Mouse (Mus musculus): ENCODE data around the gene Txn2.

Gene Txn2

DNA sequence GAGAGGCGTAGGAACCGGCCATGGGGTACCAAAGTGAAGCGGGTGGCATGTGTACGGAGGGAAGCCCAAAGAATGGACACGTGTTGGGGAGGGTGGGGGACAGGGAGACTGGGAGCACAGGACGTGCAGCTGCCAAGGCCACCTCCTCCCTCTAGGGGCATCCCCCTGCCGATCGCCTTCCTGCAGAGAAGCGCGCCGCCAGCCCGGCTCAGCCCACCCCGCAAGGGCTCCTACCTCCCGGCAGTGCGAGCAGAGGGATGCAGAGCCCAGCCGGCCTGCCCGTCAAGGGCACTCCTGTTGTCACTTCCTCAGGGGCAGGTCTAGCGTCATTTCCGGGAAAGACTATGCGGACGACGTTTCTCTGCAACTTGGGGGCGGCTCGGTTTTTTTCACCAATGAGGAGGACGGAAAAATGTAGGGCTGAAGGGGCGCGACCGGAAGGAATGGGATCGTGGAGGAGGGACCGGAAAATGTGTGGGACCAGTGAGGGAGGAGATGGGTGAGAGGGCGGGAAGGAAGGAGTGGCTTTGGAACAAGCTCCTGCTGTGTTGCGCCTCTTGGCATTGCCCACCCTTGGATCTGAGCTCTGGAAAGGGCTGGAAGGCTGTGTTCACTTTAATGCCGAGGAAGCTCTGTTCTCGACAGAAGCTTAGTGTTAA, at the start of gene Txn2:
Txn2 (minus strand) TSS at position 334 of the 659 bp plus-strand sequence.
- DNase-seq (ENCODE audit: low spot score): peak; percentile 98

DNA sequence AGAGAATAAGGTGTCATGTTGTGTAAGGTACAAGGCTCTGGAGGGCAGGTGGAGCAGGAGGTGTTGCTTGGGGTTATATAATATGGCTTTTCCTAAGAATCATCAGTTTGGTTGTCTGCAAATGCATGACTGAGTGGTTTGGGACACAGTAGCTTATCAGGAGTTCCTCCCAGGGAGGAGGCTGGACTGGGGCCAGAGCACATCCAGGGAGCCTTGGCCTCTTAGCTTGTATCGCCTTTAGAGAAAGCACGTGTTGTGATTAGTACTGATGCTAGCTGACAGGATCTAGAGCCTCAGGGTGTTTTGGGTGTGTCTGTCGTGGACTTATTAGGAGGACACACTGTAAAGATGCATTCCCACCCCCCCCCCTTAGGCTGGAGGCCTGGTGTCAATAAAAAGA, 48.9 kb upstream of the Txn2 start:
- no peak for DNase-seq (ENCODE audit: low spot score)

DNA sequence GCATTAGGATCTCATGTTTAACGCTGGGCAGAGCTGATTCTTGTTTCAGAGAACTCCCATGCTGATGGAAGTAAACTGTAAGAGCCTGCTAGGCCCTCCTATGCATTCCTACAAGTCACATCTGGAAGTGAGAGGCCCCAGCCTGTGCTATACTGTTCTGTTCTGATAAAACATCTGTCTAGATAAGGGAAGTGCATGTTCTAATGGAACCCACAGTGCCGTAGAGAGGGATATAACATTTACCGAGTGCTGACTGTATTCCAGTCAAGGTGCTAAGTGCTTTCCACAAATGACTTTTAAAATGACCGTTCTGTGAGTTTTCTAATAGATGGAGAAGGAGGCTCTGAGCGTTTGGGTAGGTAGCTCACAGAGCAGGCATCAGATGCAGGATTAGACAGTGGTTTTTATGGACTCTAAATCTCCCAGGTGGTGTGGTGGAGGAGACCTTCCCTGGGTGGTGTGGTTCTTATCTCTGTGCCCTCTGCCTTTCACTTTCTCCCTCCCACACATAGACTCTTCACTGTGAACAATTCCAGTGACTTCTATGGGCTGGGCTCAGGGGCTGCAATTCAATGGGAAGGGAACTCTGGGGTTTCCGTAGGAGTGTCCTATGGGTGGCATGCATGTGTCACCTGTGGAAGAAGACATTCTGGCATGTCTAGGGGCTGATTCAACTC, 45.5 kb upstream of the Txn2 start:
- no peak for DNase-seq (ENCODE audit: low spot score)

DNA sequence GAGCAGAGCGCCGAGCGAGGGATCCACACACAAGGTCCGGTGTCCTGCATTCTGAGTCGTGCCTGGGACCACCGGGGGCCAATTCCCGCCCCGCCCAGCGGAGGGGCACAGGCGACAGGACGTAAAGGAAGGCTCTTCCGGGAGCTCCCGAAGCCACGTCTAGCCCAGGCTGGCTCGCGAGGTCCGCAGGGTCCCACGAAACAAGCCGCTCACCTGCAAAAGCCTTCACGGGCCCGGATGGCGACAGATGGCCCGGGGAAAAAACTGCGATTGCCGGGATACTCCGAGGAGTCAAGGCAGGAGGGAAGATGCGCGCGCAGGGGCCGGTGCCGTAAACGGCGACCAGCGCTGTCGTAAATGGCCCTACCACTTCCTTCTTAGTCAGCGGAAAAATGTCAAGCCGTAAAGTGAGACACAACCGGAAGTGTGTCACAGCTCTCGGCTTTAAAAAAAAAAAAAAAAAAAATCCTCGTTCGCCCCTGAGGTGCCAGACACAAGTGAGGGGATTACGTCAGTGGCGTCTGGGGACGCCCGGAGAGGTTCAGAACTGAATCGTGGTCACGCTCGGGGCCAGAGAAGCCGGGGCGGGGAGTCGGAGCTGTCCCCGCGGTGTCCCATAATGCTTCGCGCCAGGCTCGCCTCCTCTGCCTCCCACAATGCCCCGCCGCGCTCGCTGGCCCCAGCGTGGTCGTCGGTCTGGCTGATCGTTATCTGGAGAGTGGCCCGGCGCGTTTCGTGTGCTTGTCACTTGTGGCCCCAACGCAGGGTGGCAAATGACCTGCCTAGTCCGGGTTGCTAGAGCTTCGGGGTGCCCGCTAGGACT, 41.9 kb upstream of the Txn2 start, which contains the start of gene Eif3d:
Eif3d (minus strand) TSS at position 344 of the 823 bp plus-strand sequence.
- DNase-seq (ENCODE audit: low spot score): peak; percentile 97

DNA sequence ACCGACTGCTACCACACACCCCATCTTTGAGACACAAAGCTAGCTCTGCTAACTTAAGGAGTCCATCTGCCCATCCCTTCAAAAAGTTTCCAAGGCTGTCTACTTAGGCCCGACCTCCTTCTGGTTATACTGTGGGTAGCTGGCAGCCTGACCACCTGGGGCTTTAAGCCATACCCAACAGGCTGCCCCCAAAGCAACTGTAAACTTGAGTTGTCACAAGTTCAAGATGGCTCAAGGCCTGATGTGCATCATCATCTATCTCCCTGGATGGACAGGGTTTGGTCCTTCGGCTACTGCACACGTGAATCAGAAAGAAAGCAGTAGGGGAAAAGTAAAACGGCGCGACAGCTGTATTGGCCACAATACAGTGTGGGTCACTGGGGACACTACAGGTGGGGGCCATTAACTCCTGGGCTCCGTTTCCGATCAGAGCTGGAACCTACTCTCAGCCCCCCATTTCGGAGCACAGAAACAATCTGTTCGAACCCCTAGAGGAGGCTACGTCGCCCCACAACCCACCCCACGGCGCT, 41.2 kb upstream of the Txn2 start:
- DNase-seq (ENCODE audit: low spot score): no peak

DNA sequence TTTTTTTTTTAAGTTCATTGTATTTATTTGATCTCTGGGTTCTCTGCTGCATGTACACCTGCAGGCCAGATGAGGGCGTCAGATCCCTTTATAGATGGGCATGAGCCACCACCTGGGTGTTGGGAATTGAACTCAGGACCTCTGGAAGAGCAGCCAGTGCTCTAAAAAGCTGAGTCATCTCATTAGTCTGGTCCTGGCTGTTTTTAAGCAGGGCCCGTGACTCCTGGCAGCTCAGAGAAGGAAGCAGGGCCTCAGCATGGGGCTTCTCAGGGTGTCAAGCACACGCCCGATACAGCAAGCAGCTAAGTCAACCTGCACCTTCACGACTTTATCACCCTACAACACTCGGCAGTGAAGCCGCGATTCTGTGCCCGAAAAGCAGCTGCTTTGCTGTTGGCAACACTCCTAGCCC, 36.3 kb upstream of the Txn2 start:
- DNase-seq (ENCODE audit: low spot score): no peak

DNA sequence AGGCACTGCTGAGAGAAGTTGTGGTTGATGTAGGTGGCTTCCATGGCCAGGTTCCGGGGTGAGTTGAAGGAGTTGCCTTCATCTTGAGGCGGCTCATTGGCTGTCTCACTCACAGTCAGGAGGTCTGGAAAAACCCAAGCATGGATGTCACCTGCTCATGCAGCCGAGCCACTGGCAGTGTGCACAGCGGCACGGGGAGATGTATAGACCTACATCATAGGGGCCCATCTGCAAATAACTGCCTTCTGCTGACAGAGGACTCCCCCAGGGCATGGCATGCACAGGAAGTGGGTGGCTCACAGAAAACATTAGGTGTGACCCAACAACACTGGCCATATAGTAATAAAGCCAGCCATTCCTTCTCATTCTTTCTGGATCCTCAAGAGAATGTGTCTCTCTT, 33.6 kb upstream of the Txn2 start:
- no peak for DNase-seq (ENCODE audit: low spot score)

DNA sequence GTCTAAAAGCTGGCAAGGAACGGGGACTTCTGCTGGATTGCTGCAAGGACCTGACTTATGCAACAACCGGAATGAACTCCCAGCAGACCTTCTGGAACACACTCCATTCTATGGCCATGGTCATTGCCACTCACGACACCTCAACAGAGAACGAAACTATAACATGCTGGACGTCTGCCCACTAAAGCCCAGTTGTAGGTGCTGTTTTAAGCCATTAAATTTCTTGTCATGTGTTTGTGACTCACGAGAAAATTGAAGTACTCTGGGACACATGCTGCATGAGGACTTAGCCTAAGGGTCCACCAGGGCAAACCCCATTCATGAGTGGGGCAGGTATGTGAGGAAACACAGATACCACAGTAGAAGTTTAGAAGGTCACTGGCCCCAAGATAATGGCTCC, 31.9 kb upstream of the Txn2 start:
- no peak for DNase-seq (ENCODE audit: low spot score)

DNA sequence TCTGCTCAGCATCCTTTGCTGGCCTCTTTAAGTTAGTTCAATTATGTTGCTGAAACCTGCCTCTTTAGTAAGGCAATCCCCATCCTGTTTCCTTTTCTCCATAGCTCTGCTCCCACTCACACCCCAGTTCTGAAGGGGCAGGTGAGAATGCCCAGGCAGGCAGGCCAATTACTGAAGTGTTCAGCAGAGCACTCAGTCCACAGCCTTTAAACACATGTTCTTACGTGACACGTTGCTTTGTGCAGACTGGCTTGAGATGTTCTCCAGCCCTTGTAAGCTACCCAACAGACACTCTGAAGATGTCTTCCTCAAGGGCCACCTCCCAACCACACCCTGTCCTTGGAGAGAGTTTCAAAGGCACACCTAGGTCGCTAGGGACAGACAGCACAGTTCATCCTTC, 29.3 kb upstream of the Txn2 start:
- no peak for DNase-seq (ENCODE audit: low spot score)

DNA sequence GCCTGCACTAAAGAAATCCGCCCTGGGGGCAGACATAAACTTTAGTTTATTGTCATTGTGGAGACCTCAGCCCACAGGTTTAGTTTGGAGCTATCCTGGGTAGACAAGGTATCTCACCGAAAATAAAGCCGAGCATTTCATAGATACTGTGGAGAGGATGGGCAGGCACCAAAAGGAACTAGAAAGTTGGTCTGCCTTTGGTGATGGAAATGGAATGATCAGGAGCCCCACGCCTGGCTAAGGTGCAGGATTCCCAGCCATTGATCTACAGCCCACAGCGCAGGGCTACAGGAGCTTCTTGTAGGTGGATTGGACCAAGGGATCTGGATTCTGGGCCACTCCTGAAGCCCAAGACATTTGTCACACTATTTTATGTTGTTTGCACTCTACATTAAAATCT, 28.8 kb upstream of the Txn2 start:
- DNase-seq (ENCODE audit: low spot score): no peak

DNA sequence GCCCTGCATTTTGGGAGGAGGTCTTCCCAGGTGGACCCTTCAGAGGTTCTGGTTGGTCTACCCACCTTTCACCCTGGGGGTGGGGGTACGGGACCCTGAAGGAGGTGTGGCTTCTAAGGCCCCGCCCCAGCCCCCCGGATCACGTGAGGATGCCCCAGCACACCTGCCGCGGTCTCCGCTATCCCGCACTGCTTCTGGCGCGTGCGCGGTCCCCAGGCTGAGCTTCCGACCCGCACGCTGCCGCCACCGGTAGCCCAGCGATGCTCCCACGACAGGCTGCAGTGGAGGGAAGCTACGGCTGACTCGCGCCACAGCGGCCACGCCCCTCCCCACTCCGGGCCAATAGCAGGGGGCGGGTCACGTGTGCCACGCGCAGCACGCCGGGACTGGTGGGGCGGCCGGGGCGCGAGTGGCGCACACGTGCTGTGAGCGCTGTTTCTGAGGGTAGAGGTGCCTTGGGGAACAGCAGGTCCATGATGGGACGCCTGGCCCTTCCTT, 27.6 kb upstream of the Txn2 start, which contains the start of gene Foxred2:
Foxred2 (minus strand) TSS at position 319 of the 498 bp plus-strand sequence.
- peak; percentile 83 for DNase-seq (ENCODE audit: low spot score)

DNA sequence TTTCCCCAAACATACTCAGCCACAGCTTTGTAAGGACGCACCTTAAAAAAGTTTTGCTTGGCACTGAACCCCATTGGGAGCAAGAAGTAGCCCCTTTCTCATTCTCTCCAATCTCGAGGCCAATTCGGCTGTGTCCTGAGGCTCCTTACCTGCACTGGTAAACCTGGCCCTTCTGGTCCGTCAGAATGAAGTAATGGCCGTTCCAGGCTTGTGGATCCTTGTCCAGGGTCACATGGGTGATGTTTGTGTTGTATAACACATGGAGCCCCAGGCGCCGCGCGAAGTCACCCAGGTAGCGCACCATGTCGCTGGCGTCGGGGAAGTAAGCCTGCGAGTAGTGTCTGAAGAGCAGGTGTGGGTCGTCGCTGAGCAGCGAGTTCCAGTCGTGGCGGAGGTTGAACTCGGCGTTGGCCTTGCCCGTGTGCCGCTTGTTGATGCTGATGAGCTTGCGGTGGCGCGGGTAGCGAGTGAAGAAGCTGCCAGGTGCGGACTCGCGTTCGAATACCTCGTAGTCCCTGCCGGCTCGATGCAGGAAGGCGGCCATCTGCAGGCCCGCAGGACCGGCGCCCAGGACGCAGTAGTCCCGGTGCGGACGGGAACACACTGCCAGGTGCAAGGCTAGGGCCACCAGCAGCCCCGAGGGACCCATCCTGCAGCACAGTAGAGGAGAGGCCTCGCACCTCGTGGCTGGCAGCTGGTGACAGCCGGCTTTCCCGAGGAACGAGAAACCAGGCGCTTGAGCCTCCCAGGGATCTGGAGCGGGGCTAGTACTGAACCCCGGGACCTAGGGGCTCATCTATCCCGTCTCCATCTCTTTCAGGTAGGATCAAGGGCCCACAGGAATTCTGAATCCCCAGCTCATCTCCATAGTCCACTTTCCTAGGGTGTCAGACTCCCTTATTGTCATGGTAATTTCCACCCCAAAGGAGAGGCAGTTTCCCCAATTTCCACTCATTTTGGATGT, 26.9 kb upstream of the Txn2 start:
- no peak for DNase-seq (ENCODE audit: low spot score)

DNA sequence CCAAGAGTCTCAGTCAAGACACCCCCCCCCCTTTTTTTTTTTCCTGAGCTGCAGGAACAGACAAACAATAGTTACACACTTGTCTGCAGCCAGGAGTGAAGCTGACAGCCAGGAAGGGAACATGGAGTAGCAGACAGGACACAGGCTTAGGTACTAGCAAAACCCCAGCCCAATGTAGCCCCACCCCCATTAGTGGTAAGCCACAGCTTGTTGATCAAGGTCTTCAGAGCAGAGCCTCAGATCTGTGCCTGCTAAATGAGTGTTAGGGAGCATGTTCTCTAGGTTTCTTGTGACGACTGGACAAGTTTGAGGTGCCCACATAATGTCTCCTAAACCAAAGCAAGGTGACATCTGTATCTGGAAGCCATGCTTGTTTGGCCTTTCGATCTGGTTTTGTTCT, 25.6 kb upstream of the Txn2 start:
- no peak for DNase-seq (ENCODE audit: low spot score)

DNA sequence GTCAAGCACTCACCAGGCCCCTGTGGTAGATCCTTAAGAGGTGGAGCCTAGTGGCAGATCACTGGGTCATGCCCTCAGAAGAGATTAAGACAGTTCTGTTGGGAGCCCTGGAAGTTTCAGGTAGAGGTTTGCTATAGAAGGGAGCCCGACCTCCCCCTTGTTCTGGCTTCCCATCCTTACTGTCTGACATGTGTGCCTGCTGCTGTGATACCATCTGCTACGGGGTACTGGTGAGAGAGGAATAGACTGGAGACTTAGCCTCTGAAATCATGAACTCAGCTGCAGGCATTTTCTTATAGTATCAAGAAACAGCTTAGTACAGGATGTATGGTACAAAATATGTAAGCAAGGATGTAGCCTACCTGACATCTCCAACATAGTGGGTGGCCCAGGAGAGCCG, 24.1 kb upstream of the Txn2 start:
- DNase-seq (ENCODE audit: low spot score): no peak

DNA sequence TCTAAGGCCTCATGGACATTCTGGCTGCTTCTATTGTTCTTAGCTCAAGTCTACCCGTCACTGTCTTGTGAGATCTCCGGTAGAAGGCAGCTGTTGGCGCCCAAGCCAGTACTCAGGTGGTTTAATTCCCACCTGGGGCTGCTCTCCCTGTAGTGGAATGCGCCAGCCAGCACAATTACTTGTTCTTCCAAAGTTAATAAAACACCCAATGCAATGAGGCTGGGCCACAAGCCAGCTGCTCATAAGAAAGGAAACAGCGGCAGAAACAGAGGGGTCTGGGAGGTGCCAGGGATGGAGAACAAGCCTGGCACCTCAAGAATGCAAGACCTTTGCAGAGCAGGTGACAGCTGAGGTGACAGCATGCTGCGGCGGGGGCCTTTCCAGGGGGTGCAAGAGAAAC, 20.3 kb upstream of the Txn2 start:
- no peak for DNase-seq (ENCODE audit: low spot score)

DNA sequence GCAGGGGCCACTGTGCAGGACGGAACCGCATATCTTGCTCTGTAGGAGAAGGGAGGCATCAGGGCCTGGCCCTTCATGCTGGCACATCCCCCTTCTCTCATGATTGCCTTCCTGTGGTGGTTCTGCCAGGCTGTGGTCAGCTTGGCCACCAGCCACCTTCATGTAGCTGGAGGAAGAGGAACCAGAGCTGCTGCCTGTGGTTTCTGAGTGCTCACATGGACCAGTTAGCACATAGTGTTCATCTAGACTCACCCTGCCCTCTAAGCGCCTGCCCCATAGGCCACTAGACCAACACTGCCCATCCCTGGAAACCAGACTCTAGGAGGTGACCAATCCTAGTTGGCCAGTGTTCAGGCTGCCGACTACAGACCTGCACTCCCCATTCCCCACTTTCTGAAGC, 16.9 kb upstream of the Txn2 start:
- no peak for DNase-seq (ENCODE audit: low spot score)

DNA sequence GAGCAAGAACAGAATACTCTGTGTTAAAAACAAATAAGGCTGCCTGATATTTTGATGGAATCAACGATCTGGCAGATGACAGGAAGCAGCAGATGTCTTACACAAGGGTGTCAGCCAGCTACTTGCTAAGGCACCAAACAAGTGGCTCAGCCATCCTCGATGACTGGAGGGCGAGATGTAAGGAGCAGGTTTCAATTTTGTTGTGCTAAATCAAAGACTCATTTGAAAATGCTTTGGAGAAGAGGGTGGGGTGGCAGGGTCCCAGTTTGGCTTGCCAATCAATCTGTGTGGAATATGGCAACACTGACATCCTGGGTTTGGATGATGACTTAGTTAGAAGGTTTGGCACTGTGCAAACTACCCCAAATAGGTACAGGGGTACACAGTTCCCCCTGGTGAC, 12.8 kb upstream of the Txn2 start:
- no peak for DNase-seq (ENCODE audit: low spot score)

DNA sequence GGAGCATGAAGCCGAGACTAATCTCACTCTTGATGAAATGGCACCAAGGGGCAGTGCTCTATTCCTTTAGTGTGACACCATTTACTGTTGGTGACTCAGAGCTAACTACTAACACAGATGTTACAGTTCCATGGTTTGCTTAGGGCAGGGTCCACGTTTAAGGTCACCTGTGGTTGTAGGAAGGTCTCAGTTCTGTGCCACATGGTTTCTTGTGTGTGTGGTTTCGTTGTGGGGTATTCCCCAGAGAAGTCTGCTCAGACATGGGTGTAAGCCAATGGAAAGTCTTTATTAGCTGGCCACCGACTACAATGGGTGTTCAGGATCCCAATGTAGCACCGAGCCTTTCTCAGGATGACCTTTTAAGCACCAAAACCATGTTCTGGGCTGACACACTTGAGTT, 9.7 kb upstream of the Txn2 start:
- no peak for DNase-seq (ENCODE audit: low spot score)

DNA sequence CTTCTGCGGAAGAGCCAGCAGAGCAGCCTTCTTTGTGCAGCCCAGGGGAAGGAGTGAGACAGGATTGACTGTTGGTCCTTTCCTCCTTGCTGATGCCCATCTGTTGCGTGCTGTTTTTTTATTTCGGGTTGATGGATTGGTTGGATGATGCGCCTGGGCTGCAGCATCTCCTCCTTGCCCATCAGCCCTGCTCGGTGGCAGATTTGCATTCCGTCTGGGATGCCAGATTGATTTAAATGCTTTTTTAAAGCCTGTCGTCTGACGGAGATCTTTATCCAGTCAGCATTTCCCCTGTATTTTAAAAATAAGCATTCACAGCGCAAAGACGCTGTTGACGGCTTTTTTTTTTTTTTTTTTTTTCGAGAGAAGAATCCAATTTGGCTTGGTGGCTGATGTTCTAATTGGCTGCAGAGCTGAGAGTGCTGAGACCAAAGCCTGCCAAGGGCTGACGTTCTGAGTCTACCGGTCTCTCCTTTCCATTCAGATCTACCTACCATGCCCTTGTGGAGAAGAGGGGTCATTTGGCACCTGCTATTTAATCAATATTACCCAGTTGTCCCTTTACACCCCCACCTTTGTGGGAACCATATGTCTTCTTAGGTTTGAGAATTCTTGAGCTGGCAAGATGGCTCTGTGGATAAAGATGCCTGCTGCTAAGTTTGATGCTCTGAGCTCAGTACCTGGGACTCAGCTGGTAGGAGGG, 7.0 kb upstream of the Txn2 start:
- no peak for DNase-seq (ENCODE audit: low spot score)

DNA sequence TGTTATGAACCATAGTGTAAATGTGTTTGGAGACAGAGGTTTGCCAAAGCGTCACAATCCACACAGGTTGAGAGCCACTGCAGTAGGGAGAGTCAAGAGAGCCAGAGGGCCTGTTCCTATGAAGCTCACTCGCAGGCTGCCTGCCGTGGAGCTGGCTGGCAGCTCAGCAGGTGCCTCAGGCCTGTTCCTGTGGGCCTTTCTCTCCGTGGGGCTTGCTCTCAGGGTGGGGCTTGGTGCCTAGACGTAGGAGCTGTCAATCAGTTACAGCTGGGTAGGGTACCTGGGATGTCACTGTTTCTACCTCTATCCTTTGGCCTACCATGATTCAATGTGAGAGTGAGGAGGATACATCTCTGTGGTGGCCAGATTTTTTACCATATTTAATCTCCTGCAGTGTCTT, 6.2 kb upstream of the Txn2 start:
- DNase-seq (ENCODE audit: low spot score): no peak

DNA sequence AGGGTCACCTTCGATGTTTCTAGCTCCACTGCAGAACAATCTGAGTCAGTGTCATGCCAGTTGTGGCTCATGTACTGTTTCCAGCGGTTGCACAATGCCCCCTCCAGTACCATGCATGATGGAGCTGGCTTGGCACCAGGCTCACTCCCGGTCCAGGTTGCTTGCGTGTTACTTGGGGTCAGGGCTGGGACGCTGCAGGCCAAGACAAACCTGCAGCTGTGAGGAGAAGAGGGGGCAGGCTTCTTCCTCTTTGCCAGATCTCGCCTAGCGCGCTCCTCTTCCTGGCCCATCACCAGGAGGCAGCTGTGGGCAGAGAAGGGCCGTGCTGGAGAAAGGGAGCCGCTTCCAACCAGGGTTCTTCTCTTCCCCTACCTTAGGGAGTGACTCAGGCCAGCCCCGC, 5.5 kb upstream of the Txn2 start:
- DNase-seq (ENCODE audit: low spot score): no peak

Data from left cerebral cortex, adult 11 months (tissue).